Mouse (Mus musculus): Measurements from ENCODE around the gene Rbm38. TPM values are rescaled to one million over a fixed set of nuclear protein-coding genes. Genes with fewer than 3 reads are reported as not detected.
A peak's percentile ranks its signal among the peaks of the same experiment; 100 is the strongest.

Rbm38 gene
- total RNA-seq, 2 experiments from 2014 or later: 3.8 to 4.6 TPM

DNA sequence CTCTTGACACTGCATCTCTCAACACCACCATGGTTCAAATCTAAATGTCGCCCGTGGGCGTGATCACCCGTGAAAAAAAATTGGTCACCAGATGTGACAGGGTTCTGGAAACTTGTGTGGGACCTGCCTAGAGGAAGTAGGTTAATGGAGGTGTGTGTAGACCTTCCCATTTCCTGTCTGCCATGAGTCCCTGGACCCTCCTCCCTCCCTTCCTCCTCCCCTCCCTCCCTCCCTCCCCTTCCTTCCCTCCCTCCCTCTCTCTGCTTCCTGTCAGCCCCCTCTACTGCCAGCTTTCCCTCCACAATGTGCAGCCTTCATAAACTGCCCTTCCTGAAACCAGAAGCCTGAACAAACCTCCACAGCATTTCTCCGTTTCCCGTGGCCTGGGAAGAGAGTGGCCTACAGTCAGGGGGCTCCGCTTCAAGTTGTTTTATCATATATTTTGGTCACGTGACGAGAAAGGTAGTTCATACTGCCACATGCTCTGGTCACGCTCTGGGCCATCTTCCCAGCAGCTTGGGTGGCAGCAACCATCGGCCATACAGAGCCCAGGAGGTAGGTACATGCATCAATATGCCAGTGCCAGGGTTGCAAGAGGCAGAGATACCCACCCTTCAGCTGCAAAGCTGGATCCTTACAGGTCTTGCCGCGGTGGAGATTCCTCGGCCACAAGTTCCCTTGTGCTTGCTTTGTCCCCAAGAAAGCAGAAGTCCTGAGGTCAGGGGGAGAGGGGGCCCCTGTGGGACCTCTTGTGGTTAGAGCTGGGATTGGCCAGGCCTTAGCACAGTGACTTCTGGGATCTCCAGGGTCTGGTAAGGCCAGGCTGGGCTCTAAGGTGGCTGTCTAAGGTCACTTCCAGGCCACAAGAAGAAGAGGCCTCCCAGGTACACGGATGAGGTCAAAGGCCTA lies 41.4 kb downstream of the Rbm38 start:
- no peak for DNase-seq

DNA sequence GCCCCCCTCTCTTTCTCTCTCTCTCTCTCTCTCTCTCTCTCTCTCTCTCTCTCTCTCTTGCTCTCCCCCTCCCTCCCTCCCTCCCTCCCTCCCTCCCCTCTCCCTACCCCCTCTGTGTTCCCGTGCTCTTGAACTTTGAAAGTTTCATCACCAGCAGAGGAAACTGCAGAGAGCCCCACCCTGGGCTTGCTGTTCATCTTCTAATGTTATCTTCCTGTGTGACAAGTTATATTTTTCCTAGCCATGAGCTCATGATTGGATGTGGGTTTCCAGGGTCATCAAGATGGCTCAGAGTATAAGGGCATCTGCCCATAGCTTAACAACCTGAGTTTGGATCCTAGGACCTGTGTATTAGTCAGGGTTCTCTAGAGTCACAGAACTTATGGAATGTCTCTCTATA lies 42.9 kb downstream of the Rbm38 start:
- no peak for DNase-seq

DNA sequence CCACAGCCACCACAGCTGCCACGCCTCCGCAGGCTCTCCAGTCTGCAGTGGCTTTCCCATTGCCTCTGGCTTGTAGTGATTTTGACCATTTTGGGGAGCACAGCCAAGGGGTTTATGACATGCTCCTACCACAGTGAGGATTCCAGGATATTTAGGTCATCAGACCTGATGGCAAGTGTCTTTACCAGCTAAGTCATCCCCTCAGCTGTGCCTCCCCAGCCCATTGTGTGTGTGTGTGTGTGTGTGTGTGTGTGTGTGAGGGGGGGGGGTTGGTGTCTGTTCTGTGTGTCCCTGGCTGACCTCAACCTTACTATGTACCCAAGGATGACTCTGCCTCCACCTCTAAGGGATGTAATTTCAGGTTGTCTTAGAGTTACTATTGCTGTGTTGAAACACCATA lies 44.6 kb downstream of the Rbm38 start:
- DNase-seq: no peak

DNA sequence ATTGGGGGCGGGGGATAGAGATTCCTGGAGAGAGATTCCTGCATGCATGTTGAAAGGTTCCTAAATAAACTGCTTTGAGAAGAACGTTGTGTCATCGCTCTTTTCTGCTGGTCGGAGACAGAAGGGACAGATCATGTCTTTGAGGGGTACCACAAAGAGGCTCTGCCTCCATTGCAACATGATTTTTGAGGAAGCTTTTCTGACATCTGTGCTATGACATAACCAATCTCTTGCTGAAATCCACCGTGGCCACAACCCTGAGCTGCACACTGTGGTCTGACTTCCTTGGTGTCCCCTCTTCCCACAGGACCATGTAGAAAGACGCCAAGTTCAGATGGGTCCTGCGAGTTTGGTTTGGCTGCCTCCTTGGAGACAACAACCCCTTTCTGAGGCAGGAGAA lies 52.6 kb downstream of the Rbm38 start:
- no peak for DNase-seq

DNA sequence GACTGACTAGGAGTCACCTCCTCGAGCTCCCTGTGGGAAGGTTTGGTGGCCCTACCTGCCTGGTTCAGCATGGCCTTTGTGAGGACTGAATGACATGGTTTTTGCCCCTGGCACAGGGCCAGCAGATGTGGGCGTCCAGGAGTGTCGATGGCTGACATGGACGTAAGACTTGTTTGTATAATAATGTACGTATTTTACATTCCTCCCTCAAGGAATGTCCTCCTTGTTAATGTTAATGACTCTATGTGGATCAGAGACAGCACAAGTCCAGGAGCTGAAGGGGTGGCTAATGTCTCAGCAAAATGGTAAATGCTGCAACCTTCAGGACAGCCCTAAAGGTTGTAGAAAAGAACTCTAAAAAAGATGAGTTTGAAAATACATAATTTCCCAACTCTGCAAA lies 53.4 kb downstream of the Rbm38 start:
- no peak for DNase-seq

DNA sequence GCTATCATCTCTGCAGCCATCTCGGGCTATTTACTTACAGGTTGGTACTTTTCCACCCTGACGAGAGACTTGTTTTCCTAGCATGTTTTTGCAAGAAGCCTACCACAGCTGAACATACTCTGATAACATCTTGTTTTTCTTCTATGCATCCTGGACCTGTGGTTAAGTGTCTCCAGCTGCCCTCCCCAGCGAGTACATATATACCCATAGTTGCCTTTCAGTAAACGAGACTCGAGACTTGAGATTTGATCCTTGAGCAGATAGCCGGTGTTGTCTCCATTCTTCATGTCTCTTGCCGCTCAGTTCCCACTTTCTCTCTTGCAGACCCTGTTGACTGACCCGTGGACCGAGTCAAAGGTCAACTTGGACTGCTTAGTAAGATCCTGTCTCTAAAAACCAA lies 56.6 kb downstream of the Rbm38 start:
- DNase-seq: no peak

DNA sequence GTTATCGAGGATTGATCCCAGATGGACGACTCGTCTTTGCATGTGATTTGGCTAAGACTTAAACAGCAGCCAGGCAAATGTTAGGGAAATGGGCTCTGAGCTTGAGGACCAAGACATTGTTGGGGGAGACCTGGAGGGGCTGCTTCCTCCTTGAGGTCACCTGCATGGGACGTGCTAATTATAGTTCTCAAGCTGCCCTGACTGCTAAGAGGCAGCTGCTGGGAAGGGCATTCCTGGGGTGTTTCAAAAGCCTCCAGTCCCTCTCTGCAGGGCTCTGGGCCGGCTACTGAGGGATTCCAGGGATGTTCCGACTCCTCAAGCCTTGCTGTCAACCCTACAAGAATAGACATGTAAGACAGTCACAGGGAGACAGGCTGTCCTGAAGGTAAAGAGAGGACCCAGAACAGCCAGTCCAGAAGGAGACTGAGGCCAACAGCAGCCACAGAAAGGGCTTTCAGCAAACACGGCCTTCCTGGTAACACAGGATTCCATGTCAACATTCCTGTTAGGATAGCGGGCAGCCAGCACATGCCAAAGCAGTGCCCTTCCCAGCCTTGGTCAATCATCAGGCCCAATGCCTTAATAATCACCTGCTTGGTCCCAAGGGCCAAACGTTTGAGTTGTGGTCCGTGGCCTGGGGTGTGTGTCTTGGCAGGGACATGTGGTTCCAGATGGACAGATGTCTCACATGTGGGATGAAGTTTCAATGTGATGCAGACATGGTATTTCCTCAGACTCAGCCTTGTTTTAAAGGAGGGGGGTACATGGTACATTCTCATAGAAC lies 59.7 kb downstream of the Rbm38 start:
- no peak for DNase-seq

DNA sequence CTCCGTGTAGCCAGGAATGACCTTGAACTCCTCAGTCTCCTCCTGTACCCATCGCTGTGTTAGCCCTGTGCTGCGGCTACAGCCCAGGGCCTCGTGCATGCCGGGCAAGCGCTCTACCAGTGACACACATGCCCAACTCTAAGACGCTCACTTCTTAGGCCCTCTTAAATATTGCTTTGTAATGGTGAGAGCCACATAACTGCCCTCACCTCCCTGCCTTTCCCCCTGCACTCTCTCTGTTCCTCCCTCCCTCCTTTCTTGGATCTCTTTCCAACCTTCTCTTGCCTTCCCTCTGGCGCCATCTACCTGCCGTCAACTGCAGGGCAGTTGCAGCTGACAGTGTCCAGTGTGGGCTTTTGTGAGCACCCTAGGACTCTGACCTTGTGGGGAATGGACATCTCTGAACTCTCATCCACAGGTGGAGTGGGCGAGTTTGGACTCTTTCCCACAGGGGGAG lies 60.5 kb downstream of the Rbm38 start:
- DNase-seq: peak; percentile 51 to 70

DNA sequence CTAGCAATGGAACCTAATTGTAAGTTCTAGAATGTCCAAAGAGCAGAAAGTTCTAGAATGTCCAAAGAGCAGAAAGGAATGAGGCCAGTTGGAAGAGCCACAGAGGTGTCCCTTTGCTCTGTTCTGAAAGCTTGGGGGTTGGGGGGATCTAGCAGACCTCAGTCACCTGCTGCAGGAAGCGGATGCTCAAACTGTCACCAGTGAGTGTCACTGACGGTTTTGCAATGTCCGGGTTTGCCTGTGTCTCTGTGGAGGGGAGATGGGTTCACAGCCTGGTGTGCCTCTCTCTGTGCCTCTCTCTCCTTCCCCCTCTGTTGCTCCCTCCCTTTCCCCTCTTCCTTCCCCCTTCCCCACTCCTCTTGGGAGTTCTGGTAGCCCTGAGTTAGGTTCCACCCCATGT lies 62.4 kb downstream of the Rbm38 start:
- DNase-seq: no peak

DNA sequence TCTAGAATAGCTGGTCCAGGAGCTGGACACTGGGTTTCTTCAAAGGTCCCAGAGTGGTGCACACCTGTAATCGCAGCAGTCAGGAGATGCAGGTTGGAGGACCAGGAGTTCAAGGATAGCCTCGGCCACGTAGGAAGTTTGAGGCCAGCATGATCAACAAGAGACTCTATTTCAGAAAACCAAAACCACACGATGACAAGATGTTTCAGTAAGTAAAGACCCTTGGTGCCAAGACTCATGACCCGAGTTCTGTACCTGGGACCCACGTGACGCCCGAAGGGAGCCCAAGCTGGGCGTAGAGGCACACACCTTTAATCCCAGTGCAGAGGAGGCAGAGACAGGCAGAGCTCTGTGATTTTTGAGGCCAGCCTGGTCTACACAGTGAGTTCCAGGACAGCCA lies 62.8 kb downstream of the Rbm38 start:
- DNase-seq: no peak

DNA sequence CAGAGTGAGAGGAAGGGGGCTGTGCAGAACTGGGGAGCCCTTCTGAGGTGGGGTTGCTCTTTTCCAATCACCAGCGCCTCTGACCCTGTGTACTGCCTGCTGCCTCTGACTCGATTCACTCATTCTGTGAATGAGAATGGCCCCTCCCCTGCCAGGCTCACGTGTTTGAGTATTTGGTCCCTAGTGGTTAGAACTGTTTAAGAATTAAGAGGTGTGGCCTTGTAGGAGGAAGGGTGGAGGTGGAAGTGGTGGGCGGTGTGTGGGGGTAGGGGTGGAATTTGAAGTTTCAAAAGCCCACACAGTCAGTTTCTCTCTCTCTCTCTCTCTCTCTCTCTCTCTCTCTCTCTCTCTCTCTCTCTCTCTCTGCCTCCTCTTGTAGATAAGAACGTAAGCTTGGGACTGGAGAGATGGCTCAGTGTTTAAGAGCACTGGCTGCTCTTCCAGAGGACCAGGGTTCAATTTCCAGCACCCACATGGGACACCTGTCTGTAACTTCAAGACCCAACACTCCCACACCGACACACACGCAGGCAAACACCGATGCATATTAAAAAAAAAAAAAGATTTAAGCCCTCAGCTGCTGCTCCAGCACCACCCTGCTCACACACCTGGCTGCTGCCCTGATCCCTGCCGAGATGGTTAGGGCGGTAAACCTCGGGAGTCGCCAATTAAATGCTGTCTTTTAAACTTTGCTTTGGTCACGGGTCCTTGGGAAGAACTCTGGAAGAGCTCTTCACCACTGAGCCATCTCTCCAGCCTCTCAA lies 63.6 kb downstream of the Rbm38 start:
- DNase-seq: no peak

Other genes starting within 250 kb of the Rbm38 start
- gene Bmp7, start 80.2 kb upstream of the Rbm38 start, total RNA-seq (2021): 1 to 10 TPM; 3.6 to 6.2 TPM
- not detected for gene Spo11, start 42.8 kb upstream of the Rbm38 start, total RNA-seq (2021)
- gene Rae1, start 20.4 kb upstream of the Rbm38 start, total RNA-seq (2021): 10 to 100 TPM; 72.9 to 77.0 TPM
- not detected for gene Ctcfl, start 99.0 kb downstream of the Rbm38 start, total RNA-seq (2021)
- gene Pck1, start 132.6 kb downstream of the Rbm38 start, total RNA-seq (2021): not detected
- gene Zbp1, start 198.4 kb downstream of the Rbm38 start, total RNA-seq (2021): under 1 TPM in 1 of 2 experiments, not detected in 1; 0.35 TPM

Data from layer of hippocampus, postnatal 36 days (tissue).